Mouse (Mus musculus): ENCODE data around the gene Arhgap15.

DNA sequence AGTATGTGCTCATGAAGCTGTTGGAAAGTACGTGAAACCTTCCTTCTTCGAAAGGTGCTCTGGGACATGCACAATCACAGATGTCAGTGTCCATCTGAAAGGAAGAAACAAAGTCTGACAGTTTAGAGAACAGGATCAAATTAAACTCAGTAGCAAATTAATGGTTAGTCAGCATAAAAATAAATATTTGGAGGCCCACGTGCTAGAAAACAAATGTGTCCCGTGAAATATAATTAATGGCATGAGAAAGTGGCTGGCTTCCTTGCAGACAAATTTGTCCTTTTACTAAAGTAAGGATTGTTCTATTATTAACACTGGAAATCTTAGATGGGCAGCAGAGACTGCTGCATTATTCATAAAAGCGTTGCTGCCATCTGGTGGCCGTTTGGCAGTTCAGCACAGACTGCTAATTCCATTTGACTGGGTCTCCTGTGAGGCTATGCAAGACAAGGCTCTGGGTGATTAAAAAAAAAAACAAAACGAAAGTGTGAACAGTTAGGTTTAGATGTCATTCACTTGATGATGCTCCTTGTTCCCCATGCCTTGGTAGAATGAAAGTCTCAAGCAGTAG lies 153.9 kb downstream of the Arhgap15 start:
- TF ChIP-seq POLR2A (IDR thresholded peaks at IDR 0.05; ENCODE audit: borderline replicate concordance, extremely low read depth, insufficient read depth, insufficient read length, poor library complexity, severe bottlenecking) (no peak), CTCF (IDR thresholded peaks at IDR 0.05; ENCODE audit: borderline replicate concordance, extremely low read depth, insufficient read depth, insufficient read length) (peak; percentile 84; the same call in 1 of the 2 replicates)
